Mouse (Mus musculus) G1E (cell line): ENCODE measurements around the gene Jmjd4.

Experiments used
- CTCF ChIP-seq: IDR thresholded peaks from 2 replicates; pipeline ENCODE4 v1.5.1; 2012; ENCODE audit warnings: low read depth, low read length, inconsistent platforms, mixed read lengths
- GATA2 ChIP-seq: IDR thresholded peaks from 2 replicates; pipeline ENCODE4 v1.6.1; 2012; ENCODE audit warnings: low read depth, low read length, inconsistent platforms, borderline replicate concordance
- POLR2AphosphoS5 ChIP-seq: IDR thresholded peaks from 2 replicates; pipeline ENCODE4 v1.6.1; 2012; ENCODE audit warnings: low read depth, low read length, inconsistent platforms; ENCODE audit not compliant: insufficient replicate concordance

DNA sequence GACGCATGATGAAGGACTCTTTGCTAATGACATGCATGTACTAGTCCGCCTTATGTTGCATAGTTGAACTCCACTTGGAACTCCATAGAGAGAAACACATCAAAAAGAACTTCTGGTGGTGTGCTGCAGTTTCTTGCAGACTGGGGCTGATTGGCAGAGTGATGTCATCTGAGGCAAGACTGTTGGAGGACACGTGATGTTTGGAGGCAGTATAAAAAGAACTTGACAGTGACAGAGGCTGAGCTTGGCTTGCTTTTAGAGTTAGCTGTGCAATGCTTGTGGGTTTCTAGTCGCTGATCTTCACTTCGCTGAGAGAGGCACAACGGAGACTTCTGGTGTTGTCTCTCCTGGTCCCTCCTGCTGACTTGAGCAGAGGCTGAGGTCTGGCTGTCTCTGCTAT lies 27.4 kb downstream of the Jmjd4 start:
- no peak for TF ChIP-seq CTCF
- TF ChIP-seq POLR2AphosphoS5: no peak
- TF ChIP-seq GATA2: no peak
